Comparison of ENCODE assay signal across 9 mouse cellular contexts in the genomic region with DNA sequence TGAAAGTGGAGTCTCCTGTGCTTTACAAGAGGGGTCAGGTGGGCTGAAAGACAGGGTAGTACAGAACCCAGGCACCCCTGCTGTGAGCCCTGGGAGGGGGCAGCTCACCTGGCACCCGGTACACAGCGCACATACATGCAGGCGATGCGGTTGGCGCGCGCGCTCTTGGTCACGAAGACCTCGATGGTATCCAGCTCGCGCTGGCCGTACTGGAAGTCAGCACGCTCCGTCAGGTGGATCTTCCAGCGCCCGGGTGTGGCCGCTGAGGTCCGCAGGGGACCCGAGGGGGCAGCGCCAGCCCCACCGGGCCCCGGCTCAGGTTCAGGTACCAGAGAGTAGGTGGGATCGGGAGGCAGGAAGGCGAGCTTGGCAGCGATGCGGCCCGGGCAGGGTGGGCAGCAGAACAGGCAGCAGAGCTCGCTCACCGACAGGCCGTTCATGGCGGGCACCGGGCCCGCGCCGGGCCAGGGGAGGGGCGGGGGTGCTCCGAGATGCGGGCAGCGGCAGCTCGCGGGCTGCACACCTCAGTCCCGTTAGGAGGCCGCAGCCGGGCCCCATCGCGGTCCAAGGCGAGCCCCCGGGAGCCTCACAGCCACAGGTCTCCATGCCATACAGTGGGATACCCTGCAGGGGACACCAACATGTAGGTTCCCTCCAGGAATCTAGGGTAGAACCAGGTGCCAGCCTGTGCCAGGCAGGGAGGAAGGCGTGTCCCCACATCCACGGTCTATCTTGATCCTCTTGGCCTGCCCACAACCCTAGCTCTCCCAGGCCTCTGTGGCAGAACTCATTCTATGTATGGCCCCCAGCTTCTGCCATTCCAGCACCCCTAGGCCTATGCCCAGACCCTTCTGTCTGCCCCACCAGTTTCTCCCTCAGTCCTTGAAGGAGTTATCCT. TPM values are rescaled to one million over a fixed set of nuclear protein-coding genes. Genes with fewer than 3 reads are reported as not detected.
DNase-seq lines count a peak whose midpoint lies in the region; ATAC-seq and TF ChIP-seq lines count a peak whose summit lies in the region.
"Had no signal": no experiment of that assay in that cellular context is flagged by ENCODE, and none has a peak within 500 bp of the region (broad histone marks: within the 10 kb centered on the region; RNA-seq: fewer than 3 reads in every experiment).

No protein-coding gene starts in this region.

- H3K4me1 ChIP-seq in kidney, embryonic 16.5 days (ENCODE audit: insufficient read depth, low read length) = peaks cover 35% of the 10 kb centered on the region
- peaks cover 18% of the 10 kb centered on the region for H3K4me1 ChIP-seq in bone marrow macrophage, adult 2 months (ENCODE audit: control insufficient read depth, insufficient read depth, low read length)
- H3K4me1 ChIP-seq in heart, embryonic 16.5 days (ENCODE audit: control insufficient read depth, insufficient read depth, low read length) = peaks cover 35% of the 10 kb centered on the region
- H3K4me1 ChIP-seq in liver, embryonic 15.5 days (replicated peaks) = peaks cover 77% of the 10 kb centered on the region

- peak overlapping the region; percentile 35 for H3K4me2 ChIP-seq in kidney, embryonic 16.5 days (replicated peaks; ENCODE audit: low read depth, low read length)
- peak overlapping the region; percentile 48 for H3K4me2 ChIP-seq in heart, embryonic 16.5 days (ENCODE audit: low read depth, low read length)
- no peak overlapping the region for H3K4me2 ChIP-seq in liver, embryonic 15.5 days

- 88% methylated on average over 46 of the region's 51 CpGs for WGBS in kidney, embryonic 16.5 days
- WGBS in heart, embryonic 16.5 days = 90% methylated on average over 39 of the region's 51 CpGs
- WGBS in liver, embryonic 15.5 days (ENCODE audit: insufficient replicate concordance) = 91% methylated on average over 47 of the region's 51 CpGs

- H3K36me3 ChIP-seq in kidney, embryonic 16.5 days (ENCODE audit: insufficient read depth, low read length) = peaks cover 18% of the 10 kb centered on the region
- peaks cover 10% of the 10 kb centered on the region for H3K36me3 ChIP-seq in heart, embryonic 16.5 days (ENCODE audit: control insufficient read depth, insufficient read depth)
- H3K36me3 ChIP-seq in liver, embryonic 15.5 days (replicated peaks) = peaks cover 42% of the 10 kb centered on the region

- H3K27ac ChIP-seq in kidney, embryonic 16.5 days (ENCODE audit: low read length) = peak overlapping the region; percentile 54
- H3K27ac ChIP-seq in bone marrow macrophage, adult 2 months (ENCODE audit: insufficient read depth, low read depth, low read length) = 0 out of 2 replicates have a peak overlapping the region, but pooled peaks have one; percentile 10
- H3K27ac ChIP-seq in heart, embryonic 16.5 days (ENCODE audit: low read length) = peak overlapping the region; percentile 76
- 0 out of 2 replicates have a peak overlapping the region, but pooled peaks have one; percentile 16 for H3K27ac ChIP-seq in liver, embryonic 15.5 days (replicated peaks)

- no peak for TF ChIP-seq POLR2A in bone marrow macrophage, adult 2 months (IDR thresholded peaks at IDR 0.05; ENCODE audit: borderline replicate concordance, low read depth, low read length)

- no peaks in the 10 kb centered on the region for H3K9me3 ChIP-seq in kidney, embryonic 16.5 days (ENCODE audit: low read length)
- H3K9me3 ChIP-seq in heart, embryonic 16.5 days (replicated peaks; ENCODE audit: control insufficient read depth, low read length) = no peaks in the 10 kb centered on the region
- H3K9me3 ChIP-seq in liver, embryonic 15.5 days (replicated peaks) = no peaks in the 10 kb centered on the region

- no peak for TF ChIP-seq CTCF in bone marrow macrophage, adult 2 months (IDR thresholded peaks at IDR 0.05; ENCODE audit: low read depth, low read length)

- H3K9ac ChIP-seq in kidney, embryonic 16.5 days (replicated peaks; ENCODE audit: low read length) = peak overlapping the region; percentile 20; the same call in 1 of the 2 replicates
- H3K9ac ChIP-seq in heart, embryonic 16.5 days (ENCODE audit: low read length) = peak overlapping the region; percentile 45
- no peak overlapping the region; the same call in 1 of the 2 replicates for H3K9ac ChIP-seq in liver, embryonic 15.5 days

- DNase-seq in kidney, adult 11 months = no peak
- DNase-seq in adipocyte (ENCODE audit: low spot score) = no peak
- no peak for DNase-seq in retina, embryonic 14.5 days (ENCODE audit: low spot score)

- peak overlapping the region; percentile 25 for H3K4me3 ChIP-seq in kidney, embryonic 16.5 days (ENCODE audit: low read length)
- H3K4me3 ChIP-seq in bone marrow macrophage, adult 2 months (ENCODE audit: insufficient read depth, low read length) = 0 out of 2 replicates have a peak overlapping the region, but pooled peaks have one; percentile 12
- H3K4me3 ChIP-seq in heart, embryonic 16.5 days (ENCODE audit: low read length) = peak overlapping the region; percentile 33
- H3K4me3 ChIP-seq in liver, embryonic 15.5 days (replicated peaks) = no peak overlapping the region

- H3K27me3 ChIP-seq in kidney, embryonic 16.5 days (ENCODE audit: insufficient read depth, low read length) = no peaks in the 10 kb centered on the region
- no peaks in the 10 kb centered on the region for H3K27me3 ChIP-seq in heart, embryonic 16.5 days (ENCODE audit: control insufficient read depth, insufficient read depth, low read length)
- H3K27me3 ChIP-seq in liver, embryonic 15.5 days = no peaks in the 10 kb centered on the region
- H3K27me3 ChIP-seq: Patski had no signal

- ATAC-seq in kidney, embryonic 16.5 days (ENCODE audit: low FRiP score, low TSS enrichment) = no peak
- no peak for ATAC-seq in heart, embryonic 16.5 days (replicated peaks; ENCODE audit: extremely low read depth, insufficient read depth, low FRiP score)
- ATAC-seq in liver, embryonic 15.5 days (ENCODE audit: insufficient read depth) = no peak
- ATAC-seq in erythroblast, adult 5-6 weeks (replicated peaks; ENCODE audit: low FRiP score, poor library complexity, severe bottlenecking) = no peak
- ATAC-seq: Patski had no signal

RNA-seq across cellular contexts. Expression of gene Abhd17a, which starts 3.5 kb away (rescaled TPM):
- 86.5 and 89.2 TPM in 2 replicates for polyA plus RNA-seq in kidney, embryonic 16.5 days (2015; fragmentation: Nextera tagmentation; extraction: Ambion mirVana)
- 63.2 and 67.3 TPM in 2 replicates for polyA plus RNA-seq in bone marrow macrophage, adult 2 months (2012; ENCODE audit: insufficient read depth, insufficient read length, missing spikeins)
- polyA plus RNA-seq in heart, embryonic 16.5 days (2015; fragmentation: Nextera tagmentation; extraction: Ambion mirVana) = 79.5 and 91.7 TPM in 2 replicates
- polyA plus RNA-seq in liver, embryonic 15.5 days (2015; fragmentation: Nextera tagmentation; extraction: Ambion mirVana) = 50.8 and 62.8 TPM in 2 replicates
- total RNA-seq in erythroblast, adult 5-6 weeks (2015; ENCODE audit: low replicate concordance) = 23.6 and 66.1 TPM in 2 replicates
- 2.0 and 7.7 TPM in 2 replicates for total RNA-seq in erythroblast, adult 5-6 weeks (2017; ENCODE audit: low replicate concordance)

RNA-seq across cellular contexts. Expression of gene Klf16, which starts 9.5 kb away (rescaled TPM):
- 10.4 and 11.6 TPM in 2 replicates for polyA plus RNA-seq in kidney, embryonic 16.5 days (2015; fragmentation: Nextera tagmentation; extraction: Ambion mirVana)
- 7.7 and 9.3 TPM in 2 replicates for polyA plus RNA-seq in bone marrow macrophage, adult 2 months (2012; ENCODE audit: insufficient read depth, insufficient read length, missing spikeins)
- polyA plus RNA-seq in heart, embryonic 16.5 days (2015; fragmentation: Nextera tagmentation; extraction: Ambion mirVana) = 5.8 and 6.0 TPM in 2 replicates
- polyA plus RNA-seq in liver, embryonic 15.5 days (2015; fragmentation: Nextera tagmentation; extraction: Ambion mirVana) = 11.7 and 12.1 TPM in 2 replicates
- 0.96 and 1.0 TPM in 2 replicates for total RNA-seq in erythroblast, adult 5-6 weeks (2015; ENCODE audit: low replicate concordance)
- total RNA-seq in erythroblast, adult 5-6 weeks (2017; ENCODE audit: low replicate concordance) = 2.3 and 4.2 TPM in 2 replicates

RNA-seq across cellular contexts. Expression of gene Scamp4, which starts 16.0 kb away (rescaled TPM):
- 113 and 117 TPM in 2 replicates for polyA plus RNA-seq in kidney, embryonic 16.5 days (2015; fragmentation: Nextera tagmentation; extraction: Ambion mirVana)
- polyA plus RNA-seq in bone marrow macrophage, adult 2 months (2012; ENCODE audit: insufficient read depth, insufficient read length, missing spikeins) = 29.3 and 35.4 TPM in 2 replicates
- 60.1 and 68.4 TPM in 2 replicates for polyA plus RNA-seq in heart, embryonic 16.5 days (2015; fragmentation: Nextera tagmentation; extraction: Ambion mirVana)
- 41.9 and 45.3 TPM in 2 replicates for polyA plus RNA-seq in liver, embryonic 15.5 days (2015; fragmentation: Nextera tagmentation; extraction: Ambion mirVana)
- total RNA-seq in erythroblast, adult 5-6 weeks (2015; ENCODE audit: low replicate concordance) = 7.3 and 14.0 TPM in 2 replicates
- total RNA-seq in erythroblast, adult 5-6 weeks (2017; ENCODE audit: low replicate concordance) = 2.6 and 3.1 TPM in 2 replicates

RNA-seq across cellular contexts. Expression of gene Adat3, which starts 16.0 kb away (rescaled TPM):
- polyA plus RNA-seq in kidney, embryonic 16.5 days (2015; fragmentation: Nextera tagmentation; extraction: Ambion mirVana) = 8.7 and 10.4 TPM in 2 replicates
- polyA plus RNA-seq in bone marrow macrophage, adult 2 months (2012; ENCODE audit: insufficient read depth, insufficient read length, missing spikeins) = 2.2 and 3.2 TPM in 2 replicates
- polyA plus RNA-seq in heart, embryonic 16.5 days (2015; fragmentation: Nextera tagmentation; extraction: Ambion mirVana) = 3.5 and 4.0 TPM in 2 replicates
- 4.8 and 5.8 TPM in 2 replicates for polyA plus RNA-seq in liver, embryonic 15.5 days (2015; fragmentation: Nextera tagmentation; extraction: Ambion mirVana)
- not detected in 2 replicates for total RNA-seq in erythroblast, adult 5-6 weeks (2015; ENCODE audit: low replicate concordance)
- total RNA-seq in erythroblast, adult 5-6 weeks (2017; ENCODE audit: low replicate concordance) = 0.94 TPM in 1 of 2 replicates, not detected in the other

RNA-seq across cellular contexts. Expression of gene Gm49322, which starts 19.2 kb away (rescaled TPM):
- 4.2 and 4.8 TPM in 2 replicates for polyA plus RNA-seq in kidney, embryonic 16.5 days (2015; fragmentation: Nextera tagmentation; extraction: Ambion mirVana)
- polyA plus RNA-seq in bone marrow macrophage, adult 2 months (2012; ENCODE audit: insufficient read depth, insufficient read length, missing spikeins) = 1.1 and 2.1 TPM in 2 replicates
- polyA plus RNA-seq in heart, embryonic 16.5 days (2015; fragmentation: Nextera tagmentation; extraction: Ambion mirVana) = 2.2 and 2.8 TPM in 2 replicates
- 1.5 TPM in 2 replicates for polyA plus RNA-seq in liver, embryonic 15.5 days (2015; fragmentation: Nextera tagmentation; extraction: Ambion mirVana)
- 0.21 TPM in 1 of 2 replicates, not detected in the other for total RNA-seq in erythroblast, adult 5-6 weeks (2015; ENCODE audit: low replicate concordance)
- not detected in 2 replicates for total RNA-seq in erythroblast, adult 5-6 weeks (2017; ENCODE audit: low replicate concordance)

Comparison
In these comparisons a context has a peak if more than half of its experiments do, and no peak if none do; other contexts are left out.
1. H3K27ac ChIP-seq: peak in every context shown above with its lines; median percentile 76 in heart, embryonic 16.5 days; 54 in kidney, embryonic 16.5 days; 16 in liver, embryonic 15.5 days; 10 in bone marrow macrophage, adult 2 months.